Mouse (Mus musculus): ENCODE measurements around the gene Ptch2.

Gene Ptch2

GRCm38 (mm10) chr4:117151416-117151815 lies 55.5 kb downstream of the Ptch2 start:
- no peak for DNase-seq (ENCODE audit: low spot score in 2 of 2)

GRCm38 (mm10) chr4:117152714-117153113 lies 56.8 kb downstream of the Ptch2 start:
- no peak for DNase-seq (ENCODE audit: low spot score in 2 of 2)

- DNase-seq (ENCODE audit: low spot score in 2 of 2): no peak
These were observed 59.3 kb downstream of the Ptch2 start for GRCm38 (mm10) chr4:117155020-117155791.

GRCm38 (mm10) chr4:117155792-117156355 lies 60.0 kb downstream of the Ptch2 start, which contains the start of gene Rps8:
TSS of gene Rps8 (minus strand) at chr4:117156243.
- DNase-seq (ENCODE audit: low spot score in 2 of 2): peak; percentile 67 to 72

GRCm38 (mm10) chr4:117156372-117156771 lies 60.5 kb downstream of the Ptch2 start:
- no peak for DNase-seq (ENCODE audit: low spot score in 2 of 2)

- DNase-seq (ENCODE audit: low spot score in 2 of 2): no peak
These were observed 63.8 kb downstream of the Ptch2 start for GRCm38 (mm10) chr4:117159666-117160065.

- DNase-seq (ENCODE audit: low spot score in 2 of 2): no peak
These were observed 65.3 kb downstream of the Ptch2 start for GRCm38 (mm10) chr4:117161183-117161582.
